Mouse (Mus musculus) gastrocnemius, postnatal 4 days (tissue): ENCODE results near the gene Plagl1. TPM values are rescaled to one million over a fixed set of nuclear protein-coding genes. Genes with fewer than 3 reads are reported as not detected.
"Not testable (repeated sequence)": the region's sequence is repeated elsewhere in the genome, so short reads cannot be mapped to it uniquely, and the experiment has no call there.

Source experiments
- DNase-seq, 2 experiments: peaks; one replicate each; pipeline ENCODE4 v3.0.0; 2021 to 2022; ENCODE audit warnings: low spot score in 2 of 2, mixed read lengths in 2 of 2
- long read RNA-seq, 2 experiments: library from polyadenylated mRNA; stranded (forward); transcript quantifications; one replicate each; pipeline ENCODE4 v2.0.0; 2021
- total RNA-seq, 2 experiments: library from RNA; stranded (reverse); gene quantifications; 2 replicates each; pipeline ENCODE4 v1.2.3; 2021

Plagl1 gene
- total RNA-seq: 100 to 1,000 TPM; 563 to 582 TPM
- long read RNA-seq, experiment 1, partial matches to known transcripts: 18 of 45 reads
- long read RNA-seq, experiment 1, other reads (novel, unspliced or antisense): 27 of 45 reads
- long read RNA-seq, experiment 2, partial matches to known transcripts: 21 of 59 reads
- long read RNA-seq, experiment 2, other reads (novel, unspliced or antisense): 38 of 59 reads

DNA sequence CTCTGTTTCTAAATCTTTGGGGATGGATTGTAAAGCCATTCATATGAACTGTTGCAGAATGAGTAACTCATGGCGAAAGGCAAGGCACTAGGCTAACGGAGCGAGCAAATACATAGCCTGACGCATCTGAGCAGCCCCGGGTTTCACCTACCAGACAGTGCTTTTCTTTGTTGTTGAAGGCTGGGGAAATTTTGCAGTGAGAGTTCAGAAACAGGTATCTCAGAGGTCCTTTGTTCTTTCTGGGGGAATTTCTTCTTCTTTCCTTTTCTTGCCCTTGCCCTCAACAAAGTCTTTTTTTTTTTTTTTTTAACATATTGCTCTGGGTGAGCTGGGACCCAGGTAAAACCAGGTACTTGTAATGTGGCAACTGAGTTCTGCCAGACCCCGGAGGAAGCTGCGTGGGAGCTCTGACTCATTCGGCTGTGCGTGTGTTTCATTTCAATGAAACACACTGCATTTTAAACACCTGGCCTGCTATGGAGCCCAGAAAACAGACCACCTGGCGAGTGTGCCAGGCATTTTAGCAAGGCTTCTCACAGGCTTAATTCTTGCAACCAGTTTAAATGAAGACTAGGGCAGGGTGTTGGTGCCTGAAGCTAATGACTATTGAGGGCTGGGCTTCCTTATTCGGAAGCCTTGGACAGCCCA lies at the start of gene Plagl1:
Gene Plagl1 (plus strand): TSS at position 484 of the 648 bp plus-strand sequence.
- DNase-seq: no peak

DNA sequence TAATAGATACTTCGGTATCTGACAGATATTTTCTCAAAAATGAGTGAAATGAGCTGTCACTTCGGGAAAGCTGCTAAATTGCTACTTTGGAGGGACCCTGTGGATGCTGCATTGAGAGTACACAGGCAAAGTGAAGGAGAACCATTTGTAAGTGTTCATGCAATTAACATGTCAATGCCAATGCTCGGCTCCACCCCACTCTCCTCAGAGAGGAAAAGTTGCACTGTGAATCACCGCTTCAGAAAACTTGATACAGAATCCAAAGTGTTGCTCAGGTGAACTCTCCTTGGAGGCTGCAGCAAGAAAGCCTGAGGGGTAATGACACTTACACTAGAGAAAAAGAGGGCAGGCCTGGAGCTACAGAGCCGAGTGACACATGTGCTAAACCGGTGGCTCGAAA lies 46.3 kb upstream of the Plagl1 start:
- no peak for DNase-seq

GRCm38 (mm10) chr10:13016573-13016972 lies 43.7 kb upstream of the Plagl1 start:
- DNase-seq: peak in 1 of 2 experiments; percentile 44

DNA sequence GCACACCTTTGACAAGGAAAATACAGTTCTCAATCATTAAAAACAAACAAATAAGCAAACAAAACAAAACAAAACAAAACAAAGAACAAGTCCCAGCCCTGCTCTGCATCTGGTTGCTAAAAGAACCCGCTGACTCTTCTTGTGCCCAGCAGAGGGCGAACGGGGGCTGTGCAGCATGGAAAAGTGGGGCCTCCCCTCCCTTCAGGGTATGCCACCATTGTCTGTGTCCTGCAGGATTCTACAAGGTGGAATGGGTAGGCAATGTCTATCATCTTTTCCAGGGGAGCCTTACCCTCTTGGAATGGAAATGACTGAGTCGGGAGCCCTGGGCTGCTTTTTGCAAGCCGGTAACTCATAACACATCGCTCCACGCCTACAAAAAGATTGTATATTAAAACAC lies 41.8 kb upstream of the Plagl1 start:
- DNase-seq: peak; percentile 29 to 54

DNA sequence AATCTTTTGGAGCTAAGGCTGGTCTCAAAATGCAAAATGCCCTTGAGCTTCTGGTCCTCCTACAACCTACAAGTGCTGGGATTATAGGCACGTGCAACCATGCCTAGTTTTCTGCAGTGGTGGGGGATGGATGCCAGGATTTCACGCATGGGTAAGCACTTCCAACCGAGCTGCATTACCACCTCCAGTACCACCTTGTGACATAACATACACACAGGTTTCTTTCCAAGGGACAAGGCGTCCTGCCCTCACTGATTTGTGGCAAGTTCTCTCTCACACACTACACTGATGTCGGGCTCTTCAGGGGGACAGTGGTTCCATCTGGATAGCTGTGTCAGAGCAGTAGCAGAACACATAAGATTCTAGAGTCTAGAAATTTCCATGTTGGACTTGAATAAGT lies 41.3 kb upstream of the Plagl1 start:
- no peak for DNase-seq

DNA sequence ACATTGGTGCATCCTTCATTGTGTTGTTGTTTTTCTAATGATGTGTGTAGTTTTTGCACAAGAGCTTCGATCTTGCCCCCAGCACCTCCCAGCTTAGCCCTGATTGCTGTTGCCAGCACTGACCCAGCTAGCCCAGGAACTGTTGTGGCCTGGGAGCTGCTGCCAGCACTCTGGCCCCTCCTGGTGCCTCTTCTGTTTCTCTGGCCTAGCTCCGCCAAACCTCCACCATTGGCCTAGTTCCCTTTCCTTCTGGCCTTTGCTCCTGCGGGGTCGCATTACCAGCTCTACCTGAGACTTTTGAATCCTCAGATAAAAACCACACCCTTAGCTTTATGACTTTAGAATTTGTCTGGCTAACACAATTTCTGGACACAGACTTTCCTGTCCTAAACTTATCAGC lies 38.2 kb upstream of the Plagl1 start:
- DNase-seq: no peak

GRCm38 (mm10) chr10:13023985-13024384 lies 36.3 kb upstream of the Plagl1 start:
- DNase-seq: not testable (repeated sequence)

- no peak for DNase-seq
Measured at GRCm38 (mm10) chr10:13027702-13028101, 32.6 kb upstream of the Plagl1 start.

GRCm38 (mm10) chr10:13028215-13028614 lies 32.1 kb upstream of the Plagl1 start:
- no peak for DNase-seq

DNA sequence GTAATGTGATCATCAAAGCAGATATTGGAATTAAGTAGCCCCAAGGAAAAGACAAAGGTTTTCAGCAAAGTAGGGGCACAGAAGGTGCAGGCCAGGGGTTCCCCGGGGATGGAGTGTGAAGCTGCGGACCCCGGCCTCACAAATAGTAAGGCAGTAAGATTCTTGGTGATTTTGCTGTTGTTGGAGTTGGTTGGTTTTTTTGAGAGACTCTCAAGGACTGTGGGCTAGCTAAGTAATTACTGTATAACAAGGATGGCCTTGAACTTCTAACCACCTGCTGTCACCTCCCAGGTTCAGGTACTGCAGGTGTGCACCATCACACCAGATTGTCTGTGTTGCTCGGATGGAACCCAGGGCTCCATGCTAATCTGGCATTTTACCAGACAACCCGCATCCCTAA lies 30.9 kb upstream of the Plagl1 start:
- DNase-seq: no peak

GRCm38 (mm10) chr10:13035270-13035669 lies 25.0 kb upstream of the Plagl1 start:
- no peak for DNase-seq

DNA sequence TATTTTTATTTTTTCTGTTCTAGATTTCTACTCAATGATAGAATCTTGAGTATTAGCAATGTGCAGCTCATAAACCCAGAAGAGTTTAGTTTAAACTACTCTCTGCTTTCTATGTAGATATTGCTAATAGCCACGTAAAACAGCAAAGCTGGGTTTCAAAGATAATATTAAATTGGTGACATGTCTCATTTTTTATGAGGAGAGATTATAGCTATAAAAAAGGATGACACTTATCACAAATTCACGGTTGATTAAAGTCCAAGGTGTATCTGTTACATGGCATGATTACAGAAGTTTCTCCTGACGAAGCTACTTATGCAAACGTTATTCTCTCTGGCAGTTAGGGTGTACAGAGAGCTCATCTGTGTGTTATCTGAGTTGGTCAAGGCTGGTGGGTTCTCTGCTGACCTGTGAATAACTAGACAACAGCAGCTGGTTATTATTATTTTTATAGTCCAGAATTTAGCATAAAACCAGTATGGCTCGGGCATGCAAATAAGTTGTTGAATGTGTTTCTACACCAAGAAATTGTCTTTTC lies 20.6 kb upstream of the Plagl1 start:
- no peak for DNase-seq

GRCm38 (mm10) chr10:13044659-13045058 lies 15.6 kb upstream of the Plagl1 start:
- peak in 1 of 2 experiments; percentile 44 for DNase-seq

DNA sequence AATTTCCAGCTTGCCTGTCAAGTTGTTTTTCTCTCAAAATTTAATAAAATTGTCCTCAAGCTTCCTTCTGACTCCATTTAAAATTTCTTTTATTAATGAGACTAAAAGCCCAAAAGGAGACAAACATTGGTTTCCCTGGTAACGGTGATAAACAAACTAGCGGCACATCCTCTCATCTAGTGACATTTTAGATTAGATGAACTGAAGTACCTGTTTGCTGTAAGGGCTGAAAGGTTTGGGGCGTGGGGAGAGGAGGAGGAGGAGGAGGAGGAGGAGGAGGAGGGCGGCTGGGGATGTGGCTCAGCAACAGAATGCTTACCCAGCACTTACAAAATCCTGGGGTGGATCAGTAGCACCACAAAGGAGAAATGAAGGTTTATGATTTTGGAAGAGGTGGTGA lies 12.5 kb upstream of the Plagl1 start:
- DNase-seq: no peak

GRCm38 (mm10) chr10:13056863-13057381 lies 3.4 kb upstream of the Plagl1 start:
- DNase-seq: no peak

DNA sequence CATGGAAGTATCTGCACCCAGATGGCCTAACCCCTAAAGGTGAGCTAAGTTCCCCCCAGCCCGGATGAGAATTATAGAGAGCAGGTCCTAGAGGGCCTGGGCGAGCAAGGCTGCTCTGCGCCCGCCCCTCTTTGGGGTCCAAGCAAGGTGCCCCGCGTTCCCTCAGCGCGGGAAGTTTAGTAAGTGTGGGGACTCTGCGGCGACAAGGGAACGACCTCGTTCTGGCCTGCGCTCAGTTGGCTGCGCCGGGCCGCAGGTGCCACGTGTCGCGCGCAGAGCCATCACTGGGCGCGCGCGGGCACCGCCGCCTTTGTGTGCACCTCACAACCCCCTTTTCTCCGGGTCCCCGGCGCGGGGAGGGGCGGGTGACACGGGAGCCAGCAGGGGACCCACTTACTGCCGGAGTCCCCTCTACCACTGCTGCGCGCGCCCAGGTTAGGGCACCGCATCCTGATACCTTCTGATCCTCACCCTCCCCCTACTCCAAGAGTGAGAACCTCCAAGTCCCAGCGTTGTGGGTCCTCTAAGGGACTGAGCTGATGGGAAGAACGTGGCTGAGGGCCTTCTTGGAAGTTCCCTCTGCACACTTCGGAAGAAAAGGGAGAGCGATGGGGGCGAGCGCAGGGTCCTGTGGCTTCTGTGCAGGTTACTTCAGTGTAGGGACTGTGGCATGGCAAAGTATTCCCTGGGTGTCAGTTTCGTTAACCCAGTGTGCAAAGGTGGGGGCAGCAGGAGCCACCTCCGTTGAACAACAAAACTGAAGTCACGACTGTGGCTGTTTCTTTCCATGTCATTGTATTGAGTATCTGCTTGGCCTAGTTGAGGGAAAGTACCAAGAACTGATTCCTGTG lies 742 bp downstream of the Plagl1 start:
- DNase-seq: no peak

DNA sequence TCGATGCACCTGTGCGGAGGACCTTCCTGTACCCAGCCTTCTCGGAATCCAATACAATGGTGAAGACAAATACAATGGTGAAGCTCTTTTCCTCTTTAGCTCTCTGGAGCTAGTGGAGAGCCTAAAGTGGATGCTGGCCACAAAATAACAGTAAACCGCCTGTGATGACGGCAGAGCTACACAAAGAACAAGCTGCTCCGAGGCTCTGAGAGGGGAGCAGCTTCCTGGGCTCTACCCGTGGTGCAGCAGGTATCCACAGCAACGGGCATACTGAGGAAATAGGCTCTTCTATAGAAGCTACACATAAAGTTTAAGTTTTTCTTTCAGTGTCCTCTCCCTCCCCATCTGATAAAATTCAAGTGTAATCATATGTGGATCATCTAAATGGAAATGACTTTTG lies 2.1 kb downstream of the Plagl1 start:
- DNase-seq: no peak

DNA sequence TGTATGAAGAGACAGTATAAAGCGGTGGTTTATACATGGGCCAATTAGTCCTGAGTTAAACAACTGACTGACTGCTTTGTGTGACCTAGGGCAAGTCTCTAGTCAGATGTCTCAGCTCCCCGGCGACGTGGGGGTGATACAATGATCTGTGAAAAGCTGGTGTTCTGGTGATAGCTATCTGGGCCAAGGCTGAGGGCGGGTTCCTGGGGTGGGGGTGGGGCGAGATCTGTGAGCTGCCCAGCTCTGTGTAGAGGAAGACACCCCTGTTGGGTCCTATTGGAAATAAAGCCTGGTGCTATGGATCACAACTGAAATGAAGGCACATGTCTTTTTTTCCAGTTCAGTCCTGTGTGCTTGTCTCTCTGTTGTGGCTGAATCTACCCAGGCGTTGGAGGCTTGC lies 3.2 kb downstream of the Plagl1 start:
- no peak for DNase-seq

- DNase-seq: no peak
Measured at GRCm38 (mm10) chr10:13065129-13065752, 4.9 kb downstream of the Plagl1 start.

- no peak for DNase-seq
Measured at GRCm38 (mm10) chr10:13071031-13071430, 10.7 kb downstream of the Plagl1 start.
